Mouse (Mus musculus) kidney, postnatal 10 days (tissue): ENCODE results near the gene Yjefn3.
"Not testable (repeated sequence)": the region's sequence is repeated elsewhere in the genome, so short reads cannot be mapped to it uniquely, and the experiment has no call there.

ENCODE experiments used
- DNase-seq: peaks from one replicate; pipeline ENCODE4 v3.0.0; 2021; ENCODE audit warnings: mixed read lengths

Yjefn3 gene

GRCm38 (mm10) chr8:69902163-69903062 is at the start of gene Yjefn3, which contains the start of the genes Tssk6 and Ndufa13:
Gene Yjefn3 (minus strand): TSS chr8:69902712.
Gene Tssk6 (plus strand): TSS chr8:69902184.
Gene Ndufa13 (minus strand): TSS chr8:69902558.
- peak; percentile 61 for DNase-seq

GRCm38 (mm10) chr8:69950300-69950699 is 47.8 kb upstream of the Yjefn3 start:
- no peak for DNase-seq

GRCm38 (mm10) chr8:69942495-69942894 is 40.0 kb upstream of the Yjefn3 start:
- DNase-seq: not testable (repeated sequence)

GRCm38 (mm10) chr8:69940386-69940785 is 37.9 kb upstream of the Yjefn3 start:
- no peak for DNase-seq

- peak; percentile 52 for DNase-seq
These were observed 37.1 kb upstream of the Yjefn3 start for GRCm38 (mm10) chr8:69939633-69940032.

- no peak for DNase-seq
These were observed 35.9 kb upstream of the Yjefn3 start for GRCm38 (mm10) chr8:69938245-69938982.

GRCm38 (mm10) chr8:69937466-69937865 is 35.0 kb upstream of the Yjefn3 start:
- DNase-seq: no peak

- DNase-seq: peak; percentile 78
These were observed 33.7 kb upstream of the Yjefn3 start for GRCm38 (mm10) chr8:69936050-69936794.

GRCm38 (mm10) chr8:69935431-69935830 is 32.9 kb upstream of the Yjefn3 start:
- no peak for DNase-seq

GRCm38 (mm10) chr8:69934582-69934981 is 32.1 kb upstream of the Yjefn3 start:
- no peak for DNase-seq

GRCm38 (mm10) chr8:69933811-69934210 is 31.3 kb upstream of the Yjefn3 start:
- DNase-seq: no peak

GRCm38 (mm10) chr8:69926901-69927300 is 24.4 kb upstream of the Yjefn3 start:
- DNase-seq: no peak

- no peak for DNase-seq
These were observed 21.5 kb upstream of the Yjefn3 start for GRCm38 (mm10) chr8:69923986-69924385.

- no peak for DNase-seq
These were observed 18.6 kb upstream of the Yjefn3 start for GRCm38 (mm10) chr8:69921141-69921540.

GRCm38 (mm10) chr8:69919876-69920662 is 17.6 kb upstream of the Yjefn3 start:
- peak; percentile 86 for DNase-seq

GRCm38 (mm10) chr8:69919010-69919409 is 16.5 kb upstream of the Yjefn3 start:
- DNase-seq: peak; percentile 85

- DNase-seq: no peak
These were observed 16.0 kb upstream of the Yjefn3 start for GRCm38 (mm10) chr8:69918506-69918905.

GRCm38 (mm10) chr8:69915748-69916147 is 13.2 kb upstream of the Yjefn3 start:
- DNase-seq: no peak

GRCm38 (mm10) chr8:69914526-69914925 is 12.0 kb upstream of the Yjefn3 start:
- DNase-seq: no peak

- DNase-seq: no peak
These were observed 10.1 kb upstream of the Yjefn3 start for GRCm38 (mm10) chr8:69912478-69913074.

- no peak for DNase-seq
These were observed 9.4 kb upstream of the Yjefn3 start for GRCm38 (mm10) chr8:69911917-69912316.

GRCm38 (mm10) chr8:69907106-69907505 is 4.6 kb upstream of the Yjefn3 start:
- no peak for DNase-seq
